Mouse (Mus musculus) inflammation-experienced regulatory T-cells, adult 6 months (primary cell): ENCODE measurements around the gene Commd7. TPM values are rescaled to one million over a fixed set of nuclear protein-coding genes. Genes with fewer than 3 reads are reported as not detected.

Experiments used
- ATAC-seq: one replicate; pipeline ENCODE4 v1.8.0; 2017
- polyA plus RNA-seq, 3 experiments: library from polyadenylated mRNA; unstranded; fragments of 100-300 nt; shearing (Covaris generic); gene quantifications; one replicate each; pipeline ENCODE4 v1.2.1; 2017

The Commd7 gene
- polyA plus RNA-seq, 3 experiments from 2014 or later: 102 to 138 (median 121) TPM

GRCm38 (mm10) chr2:153585981-153586380, 46.6 kb downstream of the Commd7 start:
- ATAC-seq: no peak

DNA sequence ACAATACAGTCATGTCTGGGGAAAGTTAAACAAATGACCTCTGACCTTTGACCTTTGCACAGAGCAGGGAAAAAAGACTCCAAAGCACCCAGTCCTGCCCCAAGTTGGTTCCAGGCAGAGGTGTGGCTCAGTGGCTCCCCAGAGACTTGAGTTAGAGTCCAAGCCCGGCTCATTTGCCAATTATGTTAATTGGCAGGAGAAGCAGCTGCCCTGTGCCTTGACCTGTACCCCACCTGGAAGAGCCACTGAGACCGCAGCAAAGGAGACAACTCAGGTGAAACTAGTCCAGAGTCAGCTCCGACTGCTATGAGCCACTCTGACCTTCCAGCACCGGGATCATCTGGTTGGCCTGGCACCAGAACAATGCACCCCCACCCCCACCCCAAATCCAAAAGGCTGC, 48.2 kb downstream of the Commd7 start:
- ATAC-seq: no peak

DNA sequence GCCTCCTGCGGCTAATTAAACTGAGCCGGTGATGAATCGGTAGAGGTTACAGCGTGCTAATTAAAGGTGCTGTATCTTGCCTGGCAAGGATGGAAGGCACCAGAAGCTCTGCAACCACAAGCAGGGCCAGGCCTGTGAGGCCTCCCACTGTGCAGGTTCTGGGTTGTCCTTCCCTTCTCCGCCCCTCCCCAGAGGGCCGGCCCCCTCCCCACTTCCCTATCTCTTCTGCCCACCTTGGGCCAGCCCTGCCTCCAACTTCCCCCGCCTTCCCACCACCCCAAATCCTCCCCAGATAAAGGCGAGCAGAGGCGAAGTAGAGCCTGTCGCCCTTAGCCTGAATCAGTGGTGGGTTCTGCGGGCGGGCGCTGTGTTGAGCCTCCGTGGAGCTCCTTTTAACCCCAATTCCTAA, 48.9 kb downstream of the Commd7 start:
- no peak for ATAC-seq

DNA sequence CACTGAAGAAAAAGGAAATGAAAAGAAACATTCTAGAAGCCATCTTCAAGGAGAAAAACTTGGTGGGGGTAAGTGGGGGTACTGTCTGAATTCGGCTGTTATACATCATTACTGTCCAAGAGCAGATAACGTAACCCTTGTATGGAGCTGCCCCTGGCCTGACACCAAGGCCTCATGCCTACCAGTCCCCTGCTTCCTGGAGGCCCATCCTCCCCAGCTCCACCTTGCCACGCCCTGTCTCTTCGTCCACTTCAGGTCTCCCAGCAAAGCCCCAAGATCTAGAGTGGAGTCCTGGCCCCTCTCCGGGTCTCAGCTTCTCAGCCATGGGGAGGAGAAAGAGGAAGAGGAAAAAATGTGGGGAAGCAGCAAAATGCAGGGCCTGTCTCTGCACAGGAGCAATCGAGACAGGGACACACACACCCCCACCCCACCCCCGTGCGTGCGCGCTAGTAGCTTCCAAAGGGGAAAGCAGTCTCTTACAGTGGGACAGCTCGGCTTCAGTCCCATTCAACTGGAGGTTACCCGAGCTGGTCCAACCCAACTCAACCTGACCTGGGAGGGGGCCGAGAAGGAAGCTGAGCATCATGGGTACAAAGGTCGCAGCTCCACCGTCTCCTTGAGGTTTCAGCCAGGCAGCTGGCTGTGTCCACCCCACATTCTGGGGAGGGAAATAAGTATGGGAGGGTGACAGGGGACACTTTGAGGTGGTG, 49.5 kb downstream of the Commd7 start:
- ATAC-seq: no peak

GRCm38 (mm10) chr2:153581416-153581815, 51.2 kb downstream of the Commd7 start:
- no peak for ATAC-seq

DNA sequence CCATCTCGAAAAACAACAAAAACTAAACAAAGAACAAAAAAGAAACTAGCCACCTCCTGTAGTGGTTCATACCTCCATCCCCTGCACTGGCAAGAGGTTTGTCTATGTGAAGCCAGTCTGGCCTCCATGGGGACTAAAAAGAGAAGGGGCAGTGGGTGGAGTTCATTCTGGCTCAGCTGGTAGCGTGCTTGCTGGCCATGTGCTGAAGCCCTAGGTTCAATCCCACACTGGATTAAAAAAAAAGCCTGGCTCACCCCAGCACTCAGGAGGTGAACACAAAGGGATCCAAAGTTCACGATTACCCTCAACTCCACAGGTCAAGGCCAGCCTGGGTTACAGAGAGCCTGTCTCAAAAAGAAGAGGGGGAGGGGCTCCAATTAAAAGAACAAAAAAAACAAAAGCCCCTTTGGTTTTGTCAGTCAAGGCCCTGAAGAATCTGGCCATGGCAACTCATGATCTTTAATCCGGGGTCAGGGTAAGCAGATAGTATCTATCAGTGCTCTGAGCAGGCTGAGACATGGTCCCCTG, 52.1 kb downstream of the Commd7 start:
- ATAC-seq: no peak

- ATAC-seq: no peak
These were observed 52.5 kb downstream of the Commd7 start for GRCm38 (mm10) chr2:153580042-153580441.

DNA sequence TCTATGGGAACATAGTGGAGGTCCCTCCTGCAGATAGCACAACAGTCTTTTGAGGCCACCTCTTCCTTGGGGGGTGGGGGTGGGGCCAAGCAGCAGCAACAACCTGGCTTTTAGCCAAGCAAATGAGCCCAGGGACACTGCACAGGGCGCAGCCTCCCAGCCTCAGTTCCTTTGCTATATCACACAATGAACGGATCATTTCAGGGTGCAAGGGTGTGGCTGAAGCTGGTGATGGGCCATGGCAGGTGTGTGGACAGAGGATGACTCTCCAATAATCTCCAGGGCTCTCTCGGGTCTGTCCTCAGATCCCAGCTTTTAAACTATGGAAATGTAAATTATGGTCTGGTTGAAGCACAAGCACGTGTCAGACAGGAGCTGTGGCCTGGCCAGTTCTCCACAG, 55.5 kb downstream of the Commd7 start:
- no peak for ATAC-seq

GRCm38 (mm10) chr2:153576150-153576549, 56.4 kb downstream of the Commd7 start:
- ATAC-seq: no peak

DNA sequence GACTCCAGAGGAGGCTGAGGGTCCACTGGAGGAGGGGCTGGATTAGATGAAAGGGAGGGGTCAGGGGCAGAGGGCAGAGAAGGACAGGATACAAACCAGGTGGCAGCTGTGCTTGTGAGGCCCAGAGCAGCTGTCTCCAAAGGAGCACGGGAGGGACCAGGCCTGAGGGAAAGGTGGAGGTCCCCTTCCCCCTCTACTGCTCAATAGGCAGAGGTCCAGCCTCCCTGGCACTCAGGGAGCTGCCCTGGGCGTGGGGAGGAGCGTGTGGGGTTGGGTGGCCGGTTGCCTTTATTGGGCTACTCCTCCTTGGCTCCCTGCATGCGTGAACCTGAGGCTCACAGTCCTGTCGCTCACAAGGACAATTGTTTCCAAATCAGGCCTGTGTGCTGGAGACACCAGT, 57.0 kb downstream of the Commd7 start:
- ATAC-seq: no peak

DNA sequence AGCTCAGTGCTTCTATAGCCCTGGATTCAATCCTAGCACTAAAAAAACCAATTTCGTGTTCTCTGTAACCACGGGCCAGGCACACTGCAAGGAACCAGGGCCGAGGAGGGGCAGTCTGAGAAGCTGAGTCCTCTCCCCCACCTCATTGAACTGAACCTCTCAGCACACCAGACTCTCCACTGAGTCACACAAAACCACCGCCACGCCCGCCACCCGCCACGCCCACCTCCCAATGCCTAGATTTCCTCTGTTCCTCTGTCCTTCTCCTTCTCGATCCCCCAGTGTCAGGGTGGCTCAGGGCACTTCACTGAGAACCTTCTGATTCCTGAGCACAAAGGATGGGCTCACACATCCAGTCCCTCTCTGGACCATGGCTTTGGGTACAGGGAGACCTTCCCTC, 59.5 kb downstream of the Commd7 start:
- ATAC-seq: no peak

GRCm38 (mm10) chr2:153568541-153568940, 64.0 kb downstream of the Commd7 start:
- ATAC-seq: no peak

DNA sequence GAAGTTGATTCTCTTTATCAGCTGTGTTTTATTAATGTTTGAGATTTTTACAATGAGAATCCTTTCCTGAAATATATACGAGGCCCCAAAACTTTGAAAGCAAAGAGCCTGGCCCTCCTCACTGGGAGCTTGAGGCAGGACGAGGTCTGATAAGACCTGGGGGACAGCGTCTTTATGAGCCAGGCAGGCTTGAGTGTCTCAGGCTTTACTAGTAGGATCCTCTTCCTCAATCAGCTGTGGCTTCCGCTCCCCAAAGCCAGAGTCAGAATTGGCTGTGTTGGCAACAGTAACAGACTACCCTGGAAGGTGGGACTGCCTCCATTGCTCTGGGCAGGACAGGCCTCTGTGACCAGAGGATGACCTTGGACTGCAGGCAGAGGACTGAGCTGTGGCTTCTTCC, 64.6 kb downstream of the Commd7 start:
- ATAC-seq: no peak

Other genes starting within 250 kb of the Commd7 start
- gene 4930404H24Rik, start 140.0 kb downstream of the Commd7 start, polyA plus RNA-seq: not detected
- gene Nol4l, start 102.8 kb downstream of the Commd7 start, polyA plus RNA-seq: 1 to 10 TPM; 2.4 to 3.9 (median 2.4) TPM
- 1 to 10 TPM; 1.5 to 4.8 (median 3.7) TPM for gene Dnmt3b, start 16.7 kb upstream of the Commd7 start, polyA plus RNA-seq
- gene Dnmt3c, start 63.9 kb upstream of the Commd7 start, polyA plus RNA-seq: not detected
- gene Mapre1, start 108.5 kb upstream of the Commd7 start, polyA plus RNA-seq: 100 to 1,000 TPM; 267 to 340 (median 269) TPM
- under 1 TPM in 2 of 3 experiments, not detected in 1; 0.21 to 0.38 TPM for gene Efcab8, start 147.2 kb upstream of the Commd7 start, polyA plus RNA-seq
- gene Sun5, start 238.3 kb upstream of the Commd7 start, polyA plus RNA-seq: not detected
- not detected for gene Bpifb2, start 242.3 kb upstream of the Commd7 start, polyA plus RNA-seq